Mouse (Mus musculus) liver (tissue): ENCODE measurements around the gene Olfr424.
A peak's percentile ranks its signal among the peaks of the same experiment; 100 is the strongest.

Experiments used
- DNase-seq: peaks from one replicate; pipeline ENCODE4 v3.0.0-alpha.2; 2020; ENCODE audit warnings: mixed read lengths

Gene Olfr424

GRCm38 (mm10) chr1:174131217-174131616 is at the start of gene Olfr424:
Gene Olfr424, plus strand, starts transcription at chr1:174131517.
- no peak for DNase-seq

- no peak for DNase-seq
Observed at GRCm38 (mm10) chr1:174084031-174084430, 47.3 kb upstream of the Olfr424 start, which contains the start of gene Olfr429. Gene Olfr429, plus strand, starts transcription at chr1:174084331.

DNA sequence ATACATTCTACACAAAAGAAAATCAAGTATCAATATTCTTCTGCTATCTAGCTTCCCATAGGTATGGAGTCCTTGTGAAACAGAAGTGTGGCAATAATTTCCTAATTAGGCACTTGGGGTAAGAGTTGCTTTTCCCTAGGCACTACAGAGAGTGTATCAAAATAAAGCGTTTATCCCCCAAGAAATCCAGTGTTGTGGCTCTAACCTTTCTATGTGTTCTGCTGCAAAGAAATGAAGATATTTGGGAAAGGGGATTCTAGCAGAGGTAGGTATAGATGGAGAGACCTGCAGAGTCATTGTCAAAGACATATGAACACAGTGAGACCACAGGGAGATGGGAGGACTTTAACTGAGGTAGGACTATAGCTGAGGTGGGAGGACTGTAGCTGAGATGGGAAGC is 34.7 kb upstream of the Olfr424 start, which contains the start of gene Olfr427:
Gene Olfr427, plus strand, starts transcription at position 301 of the 400 bp plus-strand sequence.
- no peak for DNase-seq

DNA sequence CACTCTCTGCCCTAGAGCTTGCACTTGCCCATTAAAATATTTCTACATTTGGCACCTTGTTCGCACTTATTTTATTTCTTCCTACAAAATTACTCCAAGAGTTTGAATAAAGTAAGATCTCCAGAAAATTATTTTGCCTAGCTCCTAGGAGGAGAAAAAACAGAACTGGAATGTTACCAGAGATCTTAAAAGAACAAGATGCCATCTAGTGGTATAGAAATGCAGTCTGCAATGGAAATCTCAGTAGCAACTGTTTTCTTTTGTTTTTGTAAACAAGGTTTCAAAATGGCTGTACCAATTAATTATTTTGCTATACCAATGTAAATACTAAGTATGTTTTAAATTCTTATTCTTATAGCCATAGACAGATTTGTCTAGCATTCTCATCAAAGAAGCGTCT is 27.6 kb upstream of the Olfr424 start:
- no peak for DNase-seq

GRCm38 (mm10) chr1:174121062-174121461 is 10.3 kb upstream of the Olfr424 start, which contains the start of gene Olfr231:
Gene Olfr231, minus strand, starts transcription at chr1:174121162.
- no peak for DNase-seq

GRCm38 (mm10) chr1:174131999-174132398 is 682 bp downstream of the Olfr424 start:
- no peak for DNase-seq

GRCm38 (mm10) chr1:174141384-174141783 is 10.1 kb downstream of the Olfr424 start:
- DNase-seq = no peak

DNA sequence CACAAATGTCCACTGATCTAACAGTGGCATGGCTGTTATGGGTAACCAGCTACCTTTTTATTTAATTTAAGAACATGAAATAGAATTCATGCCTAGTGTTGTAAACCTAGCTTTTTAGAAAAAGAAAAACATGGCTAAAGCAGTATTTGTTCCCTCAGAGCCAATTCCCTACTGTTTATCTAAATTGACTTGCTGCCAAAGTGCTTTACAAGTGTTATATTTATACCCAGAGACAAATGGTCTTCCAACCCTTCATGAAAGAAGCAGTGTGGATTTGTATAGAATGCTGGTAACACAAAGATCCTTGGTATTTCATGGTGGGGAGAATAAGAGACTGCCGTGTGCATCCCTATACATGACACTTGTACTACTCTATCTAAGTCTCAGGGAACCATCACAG is 15.4 kb downstream of the Olfr424 start:
- DNase-seq = no peak

DNA sequence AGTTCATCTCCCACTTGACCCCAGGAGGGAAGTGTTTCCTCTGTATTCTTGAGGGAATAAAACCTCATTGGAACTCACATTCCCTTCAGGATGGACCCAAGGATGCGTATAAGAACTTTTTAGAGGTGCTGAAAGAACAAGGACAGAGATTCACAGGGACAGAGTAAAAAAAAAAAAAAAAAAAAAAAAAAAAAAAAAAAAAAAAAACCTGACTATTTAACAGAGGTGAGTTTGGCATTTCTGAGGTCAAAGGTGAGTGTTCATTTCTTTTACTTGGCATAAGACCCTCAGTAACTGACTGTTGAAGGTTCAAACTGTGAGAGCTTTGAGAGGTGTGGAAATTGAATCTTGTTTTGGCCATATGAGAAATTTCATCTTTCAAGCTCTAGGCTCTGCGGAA is 18.0 kb downstream of the Olfr424 start:
- DNase-seq = no peak

GRCm38 (mm10) chr1:174155333-174155732 is 24.0 kb downstream of the Olfr424 start, which contains the start of gene Olfr420:
Gene Olfr420, plus strand, starts transcription at chr1:174155633.
- no peak for DNase-seq

DNA sequence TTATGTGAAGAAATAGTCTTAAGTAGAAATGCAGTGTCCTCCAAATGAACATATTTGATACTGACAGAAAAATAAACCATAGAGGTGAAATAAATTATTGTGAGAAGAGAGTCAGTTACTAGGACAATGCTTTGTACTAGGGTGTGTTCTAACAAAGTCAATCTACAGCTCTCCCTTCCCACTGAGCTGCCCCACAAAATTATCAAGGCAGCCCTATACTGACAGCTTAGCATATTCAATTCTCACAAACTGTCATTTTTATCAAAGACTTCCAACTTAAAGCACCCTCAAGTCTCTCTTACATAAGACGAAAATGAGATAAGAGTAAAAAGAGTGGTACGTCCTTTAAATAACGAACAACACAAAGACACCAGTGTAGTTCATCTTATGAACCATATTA is 26.3 kb downstream of the Olfr424 start:
- DNase-seq = no peak

GRCm38 (mm10) chr1:174158512-174158911 is 27.2 kb downstream of the Olfr424 start:
- no peak for DNase-seq

- DNase-seq = no peak
Observed at GRCm38 (mm10) chr1:174159095-174159494, 27.8 kb downstream of the Olfr424 start.

- DNase-seq = no peak
Observed at GRCm38 (mm10) chr1:174169024-174169423, 37.7 kb downstream of the Olfr424 start.

DNA sequence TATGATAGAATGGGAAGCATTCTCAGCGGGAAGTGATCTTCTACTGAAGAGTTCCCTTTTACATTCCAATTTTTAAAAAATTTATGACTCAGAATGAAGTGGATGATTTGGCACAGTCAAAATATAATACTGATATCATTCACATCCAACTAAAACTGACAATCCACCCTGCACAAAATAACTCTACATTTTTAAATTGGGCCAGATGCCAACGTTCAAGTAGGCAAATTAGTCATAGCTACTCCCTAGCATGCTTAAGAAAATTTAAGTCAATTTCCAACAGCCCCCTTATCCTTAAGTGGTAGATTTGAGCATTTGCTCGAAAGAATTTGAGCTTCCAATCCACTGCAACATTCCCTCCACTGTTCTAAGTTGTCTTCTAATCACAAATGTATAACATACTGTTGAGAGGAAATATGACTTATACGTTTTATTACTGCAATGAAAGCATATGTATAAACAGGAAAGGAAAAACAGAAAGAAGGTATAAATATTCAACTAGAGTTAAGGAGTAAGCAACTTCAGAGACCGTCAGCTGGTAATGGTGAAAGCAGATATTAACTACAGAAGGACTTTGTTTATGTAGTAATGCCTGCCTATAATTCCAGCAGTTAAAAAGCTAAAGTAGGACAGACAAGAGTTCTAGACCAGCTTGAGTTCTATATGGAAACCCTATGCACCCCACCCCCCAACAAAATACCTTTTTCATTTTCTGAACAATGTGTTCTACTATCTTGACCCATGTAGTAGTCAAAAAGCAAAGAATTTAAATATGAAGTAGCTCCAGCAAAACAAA is 39.6 kb downstream of the Olfr424 start:
- DNase-seq = no peak

DNA sequence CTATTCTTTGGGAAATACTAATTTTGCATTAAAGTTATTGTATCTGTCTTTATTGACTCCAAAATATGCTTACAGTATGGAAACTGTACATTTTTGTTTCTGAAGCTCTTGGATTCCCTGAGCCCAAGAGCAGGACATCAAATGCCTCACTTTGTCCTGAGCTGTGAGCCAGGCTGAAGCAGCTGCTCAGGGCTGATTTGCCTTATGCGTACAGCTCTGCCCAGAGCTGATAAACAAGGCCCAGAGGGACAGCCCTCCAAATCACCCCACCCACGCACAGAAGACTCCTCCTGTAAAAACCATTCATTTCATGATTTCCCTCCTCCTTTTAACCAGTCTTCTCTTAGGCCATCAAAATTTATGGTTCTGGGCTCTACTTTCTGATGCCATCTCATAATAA is 40.2 kb downstream of the Olfr424 start:
- DNase-seq = peak; percentile 92

DNA sequence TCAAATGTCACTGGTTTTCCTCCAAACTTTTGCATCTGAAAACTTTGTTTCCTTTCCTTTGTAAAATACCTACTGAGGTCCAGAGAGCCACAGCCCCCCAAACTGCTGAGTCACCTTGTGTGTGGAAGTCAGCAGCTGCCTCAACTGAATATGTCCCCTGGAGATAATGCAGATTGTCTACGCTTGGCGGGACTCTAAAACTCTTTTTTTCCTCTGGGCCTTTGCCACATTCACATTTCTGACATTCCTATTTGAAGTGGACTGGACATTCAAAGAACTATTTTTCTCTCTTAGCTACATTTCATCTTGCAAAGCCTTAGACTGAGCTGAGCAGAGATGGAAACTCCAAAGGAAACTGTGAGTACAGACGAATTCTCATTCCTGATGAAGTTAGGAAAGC is 41.3 kb downstream of the Olfr424 start, which contains the start of gene Spta1:
Gene Spta1, plus strand, starts transcription at position 172 of the 400 bp plus-strand sequence.
- DNase-seq = peak; percentile 89
